Mouse (Mus musculus): ENCODE measurements around the gene Lenep. TPM values are rescaled to one million over a fixed set of nuclear protein-coding genes. Genes with fewer than 3 reads are reported as not detected.

The Lenep gene
- polyA plus RNA-seq, 1 experiment from 2014 or later: not detected

GRCm38 (mm10) chr3:89388901-89389740, 13.5 kb downstream of the Lenep start:
- Histone ChIP-seq H3K27ac (peak overlapping the region; percentile 98), H3K4me2 (peak overlapping the region; percentile 95; the same call in 1 of the 2 replicates), H3K4me3 (replicated peaks) (no peak overlapping the region), H3K27me3 (replicated peaks) (no peaks in the 10 kb centered on the region), H3K9ac (no peak overlapping the region), H3K36me3 (no peaks in the 10 kb centered on the region), H3K9me3 (no peaks in the 10 kb centered on the region), H3K4me1 (peaks cover 63% of the 10 kb centered on the region)
- 44% methylated on average over 5 of the region's 6 CpGs for WGBS
- ATAC-seq (ENCODE audit: insufficient read depth, low FRiP score, low read depth): no peak

- H3K9me3 ChIP-seq: no peaks in the 10 kb centered on the region
- peak overlapping the region; percentile 74 for H3K27ac ChIP-seq
- ATAC-seq (ENCODE audit: insufficient read depth, low FRiP score, low read depth): no peak
- H3K36me3 ChIP-seq: no peaks in the 10 kb centered on the region
- 68% methylated on average over 11 of the region's 11 CpGs for WGBS
- H3K4me2 ChIP-seq: peak overlapping the region; percentile 40; the same call in 1 of the 2 replicates
- no peaks in the 10 kb centered on the region for H3K27me3 ChIP-seq (replicated peaks)
- peaks cover 65% of the 10 kb centered on the region for H3K4me1 ChIP-seq
- no peak overlapping the region for H3K9ac ChIP-seq
- peak overlapping the region; percentile 16; the same call in 1 of the 2 replicates for H3K4me3 ChIP-seq (replicated peaks)
Measured at GRCm38 (mm10) chr3:89388134-89388881, 14.3 kb downstream of the Lenep start.

- Histone ChIP-seq H3K9ac (no peak overlapping the region), H3K4me2 (peak overlapping the region; percentile 40), H3K4me3 (replicated peaks) (peak overlapping the region; percentile 16; the same call in 1 of the 2 replicates), H3K9me3 (no peaks in the 10 kb centered on the region), H3K36me3 (no peaks in the 10 kb centered on the region), H3K4me1 (peaks cover 65% of the 10 kb centered on the region), H3K27me3 (replicated peaks) (no peaks in the 10 kb centered on the region), H3K27ac (peak overlapping the region; percentile 74)
- ATAC-seq (ENCODE audit: insufficient read depth, low FRiP score, low read depth): no peak
- 76% methylated on average over 11 of the region's 11 CpGs for WGBS
Measured at GRCm38 (mm10) chr3:89387632-89388031, 15.0 kb downstream of the Lenep start.

- Histone ChIP-seq H3K4me3 (replicated peaks) (peak overlapping the region; percentile 16), H3K4me2 (peak overlapping the region; percentile 40), H3K9ac (no peak overlapping the region), H3K27ac (peak overlapping the region; percentile 74; the same call in 1 of the 2 replicates), H3K27me3 (replicated peaks) (no peaks in the 10 kb centered on the region), H3K9me3 (no peaks in the 10 kb centered on the region), H3K36me3 (no peaks in the 10 kb centered on the region), H3K4me1 (peaks cover 65% of the 10 kb centered on the region)
- no peak for ATAC-seq (ENCODE audit: insufficient read depth, low FRiP score, low read depth)
- 60% methylated on average over 17 of the region's 17 CpGs for WGBS
Measured at GRCm38 (mm10) chr3:89386438-89387420, 15.9 kb downstream of the Lenep start.

- Histone ChIP-seq H3K9me3 (no peaks in the 10 kb centered on the region), H3K9ac (no peak overlapping the region), H3K27me3 (replicated peaks) (no peaks in the 10 kb centered on the region), H3K36me3 (no peaks in the 10 kb centered on the region), H3K4me2 (peak overlapping the region; percentile 19; the same call in 1 of the 2 replicates), H3K27ac (peak overlapping the region; percentile 75), H3K4me3 (replicated peaks) (no peak overlapping the region; the same call in 1 of the 2 replicates), H3K4me1 (peaks cover 58% of the 10 kb centered on the region)
- 49% methylated on average over 11 of the region's 11 CpGs for WGBS
- no peak for ATAC-seq (ENCODE audit: insufficient read depth, low FRiP score, low read depth)
Measured at GRCm38 (mm10) chr3:89385451-89385850, 17.1 kb downstream of the Lenep start.

- ATAC-seq (ENCODE audit: insufficient read depth, low FRiP score, low read depth): no peak
- Histone ChIP-seq H3K36me3 (no peaks in the 10 kb centered on the region), H3K9ac (no peak overlapping the region), H3K4me3 (replicated peaks) (no peak overlapping the region), H3K27ac (peak overlapping the region; percentile 75), H3K9me3 (no peaks in the 10 kb centered on the region), H3K27me3 (replicated peaks) (no peaks in the 10 kb centered on the region), H3K4me1 (peaks cover 48% of the 10 kb centered on the region), H3K4me2 (peak overlapping the region; percentile 19; the same call in 1 of the 2 replicates)
- 51% methylated on average over 10 of the region's 12 CpGs for WGBS
Measured at GRCm38 (mm10) chr3:89384331-89385076, 18.1 kb downstream of the Lenep start.

- Histone ChIP-seq H3K27me3 (replicated peaks) (no peaks in the 10 kb centered on the region), H3K36me3 (no peaks in the 10 kb centered on the region), H3K9me3 (no peaks in the 10 kb centered on the region), H3K4me1 (peaks cover 48% of the 10 kb centered on the region), H3K27ac (peak overlapping the region; percentile 48; the same call in 1 of the 2 replicates), H3K4me3 (replicated peaks) (no peak overlapping the region), H3K9ac (no peak overlapping the region), H3K4me2 (0 out of 2 replicates have a peak overlapping the region, but pooled peaks have one; percentile 19)
- no peak for ATAC-seq (ENCODE audit: insufficient read depth, low FRiP score, low read depth)
- 82% methylated on average over 5 of the region's 5 CpGs for WGBS
Measured at GRCm38 (mm10) chr3:89383651-89384255, 18.8 kb downstream of the Lenep start.

- WGBS: 79% methylated on average over 5 of the region's 5 CpGs
- Histone ChIP-seq H3K9me3 (no peaks in the 10 kb centered on the region), H3K27me3 (replicated peaks) (no peaks in the 10 kb centered on the region), H3K4me3 (replicated peaks) (no peak overlapping the region), H3K27ac (no peak overlapping the region), H3K4me1 (peaks cover 48% of the 10 kb centered on the region), H3K4me2 (no peak overlapping the region), H3K9ac (no peak overlapping the region), H3K36me3 (no peaks in the 10 kb centered on the region)
- no peak for ATAC-seq (ENCODE audit: insufficient read depth, low FRiP score, low read depth)
Measured at GRCm38 (mm10) chr3:89382950-89383349, 19.6 kb downstream of the Lenep start.

GRCm38 (mm10) chr3:89382033-89382882, 20.3 kb downstream of the Lenep start:
- Histone ChIP-seq H3K4me2 (no peak overlapping the region), H3K27ac (no peak overlapping the region), H3K9me3 (no peaks in the 10 kb centered on the region), H3K36me3 (no peaks in the 10 kb centered on the region), H3K4me1 (peaks cover 45% of the 10 kb centered on the region), H3K27me3 (replicated peaks) (no peaks in the 10 kb centered on the region), H3K4me3 (replicated peaks) (no peak overlapping the region), H3K9ac (no peak overlapping the region)
- 87% methylated on average over 9 of the region's 9 CpGs for WGBS
- no peak for ATAC-seq (ENCODE audit: insufficient read depth, low FRiP score, low read depth)

GRCm38 (mm10) chr3:89381233-89381632, 21.4 kb downstream of the Lenep start:
- no peak overlapping the region for H3K9ac ChIP-seq
- no peaks in the 10 kb centered on the region for H3K36me3 ChIP-seq
- no peak overlapping the region for H3K4me2 ChIP-seq
- no peak for ATAC-seq (ENCODE audit: insufficient read depth, low FRiP score, low read depth)
- WGBS: 81% methylated on average over 11 of the region's 11 CpGs
- no peak overlapping the region for H3K4me3 ChIP-seq (replicated peaks)
- no peak overlapping the region for H3K27ac ChIP-seq
- H3K27me3 ChIP-seq (replicated peaks): no peaks in the 10 kb centered on the region
- H3K4me1 ChIP-seq: peaks cover 37% of the 10 kb centered on the region
- H3K9me3 ChIP-seq: no peaks in the 10 kb centered on the region
